Mouse (Mus musculus): ENCODE data around the gene Tmem163.
A peak's percentile ranks its signal among the peaks of the same experiment; 100 is the strongest.

Gene Tmem163

DNA sequence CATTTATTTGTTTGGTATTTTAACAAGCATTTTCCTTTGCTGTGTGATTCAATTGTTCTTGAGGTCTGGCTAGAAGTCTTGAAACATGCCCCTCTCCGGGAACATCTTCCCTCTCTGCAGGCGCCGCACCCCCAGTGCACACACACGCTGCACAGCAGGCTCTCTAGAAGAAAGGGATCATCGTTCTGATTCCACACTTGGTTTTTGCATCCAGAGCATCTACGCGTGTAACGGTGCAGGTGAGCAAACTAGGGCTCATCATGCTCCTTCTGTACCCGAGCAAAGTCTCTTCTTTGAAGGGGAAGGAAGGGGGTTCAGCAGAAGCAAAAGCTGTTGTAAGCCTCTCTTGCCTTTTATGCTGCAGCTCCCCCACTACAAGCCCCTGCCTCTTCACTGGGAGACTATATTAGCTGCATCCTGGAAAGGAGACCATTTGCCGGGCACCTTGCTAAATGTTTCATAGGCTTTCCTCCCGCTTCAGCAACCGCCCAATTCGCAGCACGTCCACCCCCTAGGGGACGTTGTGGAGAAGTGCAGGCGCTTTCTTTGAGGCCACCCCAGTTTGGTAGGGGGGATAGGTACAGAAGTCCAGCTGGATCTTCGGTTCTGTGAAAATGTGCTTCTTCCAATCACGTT is at the start of gene Tmem163:
TSS of gene Tmem163 (minus strand) at position 51 of the 636 bp plus-strand sequence.
- no peak for DNase-seq (ENCODE audit: low read depth, low spot score)

DNA sequence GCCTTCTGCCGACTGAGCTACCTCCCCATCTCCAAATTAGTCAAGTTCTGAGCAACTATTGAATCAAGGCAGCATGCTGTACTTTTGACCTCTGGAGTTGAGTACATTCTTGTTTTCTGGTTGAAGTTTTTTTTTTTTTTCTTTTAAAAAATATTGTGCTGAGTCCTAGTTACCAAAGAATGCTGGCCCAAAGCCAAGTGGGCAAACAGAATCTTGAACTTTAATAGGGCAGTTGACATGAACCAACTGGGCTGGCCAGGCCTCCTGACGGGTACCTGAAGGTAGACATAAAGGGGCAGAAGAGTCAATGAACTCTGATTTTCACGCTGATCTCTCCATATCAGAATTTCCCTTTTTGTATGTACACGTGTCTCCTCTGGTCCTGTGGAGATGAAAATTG is 49.7 kb upstream of the Tmem163 start, which contains the start of gene Acmsd:
TSS of gene Acmsd (plus strand) at position 318 of the 400 bp plus-strand sequence.
- DNase-seq (ENCODE audit: low read depth, low spot score): no peak

DNA sequence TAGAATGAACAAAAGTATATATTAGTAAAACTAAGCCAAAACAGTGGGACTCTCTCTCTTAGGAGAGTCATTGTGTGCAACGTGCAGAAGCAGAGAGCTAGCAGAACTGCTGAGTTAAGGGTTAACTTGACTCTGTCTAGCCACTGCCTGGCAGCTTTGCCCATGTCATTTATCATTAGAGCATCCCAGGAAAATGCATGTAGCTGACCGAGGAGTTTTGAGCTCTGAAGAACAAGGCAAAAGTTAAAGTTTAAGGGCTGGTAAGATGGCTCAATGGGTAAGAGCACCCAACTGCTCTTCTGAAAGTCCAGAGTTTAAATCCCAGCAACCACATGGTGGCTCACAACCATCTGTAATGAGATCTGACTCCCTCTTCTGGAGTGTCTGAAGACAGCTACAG is 44.2 kb upstream of the Tmem163 start:
- DNase-seq (ENCODE audit: low read depth, low spot score): no peak

DNA sequence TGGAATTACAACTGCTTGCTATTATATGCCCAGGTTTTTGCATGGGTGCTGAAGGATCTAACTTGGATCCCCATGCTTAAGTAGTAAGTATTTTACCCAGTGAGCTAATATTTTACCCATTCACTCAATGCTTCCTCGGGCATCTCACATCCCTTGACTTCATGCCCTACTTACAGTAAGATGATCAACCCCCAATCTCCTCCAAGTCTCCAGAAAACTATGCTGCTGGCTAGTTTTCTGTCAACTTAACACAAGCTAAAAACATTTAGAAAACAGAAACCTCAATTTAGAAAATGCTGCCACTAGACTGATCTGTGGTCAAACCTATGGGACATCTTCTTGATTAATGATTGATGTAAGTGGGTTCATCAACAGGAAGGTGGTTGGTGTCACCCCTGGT is 38.9 kb upstream of the Tmem163 start:
- DNase-seq (ENCODE audit: low read depth, low spot score): no peak

DNA sequence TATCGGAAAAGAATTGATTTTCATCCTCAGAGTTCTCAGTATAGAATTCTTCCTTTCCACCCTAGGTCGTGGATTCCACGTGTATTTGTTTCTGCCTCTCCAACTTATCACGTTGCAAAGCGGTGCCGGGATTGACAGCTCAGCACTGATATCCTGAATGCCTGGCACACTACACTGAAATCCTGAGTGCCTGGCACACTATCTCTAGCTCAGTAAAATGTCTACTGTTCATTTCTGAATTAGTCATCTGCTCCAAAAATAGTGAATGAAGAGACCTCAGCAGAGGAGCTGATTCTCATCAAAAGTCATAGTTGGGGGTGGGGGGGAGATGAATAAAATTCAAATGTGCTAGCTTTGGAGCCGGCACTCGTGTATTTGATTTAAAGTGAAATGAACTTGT is 37.1 kb upstream of the Tmem163 start:
- peak; percentile 67 for DNase-seq (ENCODE audit: low read depth, low spot score)

DNA sequence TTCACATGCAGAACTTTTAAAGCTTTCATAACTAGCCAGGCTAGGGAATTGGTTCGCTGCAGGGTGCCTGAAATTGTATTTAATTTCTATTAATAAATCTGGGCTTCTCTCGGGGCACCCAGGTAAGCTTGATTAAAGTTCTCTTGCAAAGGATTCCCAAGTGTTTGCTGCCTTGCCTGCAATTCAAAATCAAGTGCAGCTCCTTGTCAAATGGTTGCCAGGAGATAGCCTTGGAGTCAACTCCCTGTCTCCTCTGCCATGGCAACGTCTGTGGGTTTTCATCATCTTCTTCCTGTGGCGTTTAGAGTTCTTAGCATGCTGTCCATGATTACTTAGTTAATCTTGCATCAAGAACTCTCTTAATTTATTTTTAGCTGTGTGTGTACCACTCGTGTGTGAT is 26.9 kb upstream of the Tmem163 start:
- peak; percentile 28 for DNase-seq (ENCODE audit: low read depth, low spot score)

DNA sequence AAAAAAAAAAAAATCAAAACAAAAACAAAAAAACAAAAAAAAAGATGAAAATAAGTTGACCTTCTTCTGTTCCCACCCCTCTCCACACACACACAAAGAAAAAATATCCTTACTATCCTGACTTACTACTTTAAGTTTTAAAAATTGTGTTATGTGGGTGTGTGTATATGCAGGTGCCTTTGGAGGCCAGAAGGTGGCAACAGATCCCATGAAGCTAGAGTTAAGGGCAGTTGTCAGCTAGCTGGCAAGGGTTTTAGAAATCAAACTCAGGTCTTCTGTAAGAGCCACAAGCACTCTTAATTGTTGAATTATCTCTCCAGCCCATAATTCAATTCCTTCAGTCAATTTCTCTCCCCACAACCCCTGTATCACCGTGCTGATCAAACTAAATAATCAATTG is 22.8 kb upstream of the Tmem163 start:
- DNase-seq (ENCODE audit: low read depth, low spot score): no peak

DNA sequence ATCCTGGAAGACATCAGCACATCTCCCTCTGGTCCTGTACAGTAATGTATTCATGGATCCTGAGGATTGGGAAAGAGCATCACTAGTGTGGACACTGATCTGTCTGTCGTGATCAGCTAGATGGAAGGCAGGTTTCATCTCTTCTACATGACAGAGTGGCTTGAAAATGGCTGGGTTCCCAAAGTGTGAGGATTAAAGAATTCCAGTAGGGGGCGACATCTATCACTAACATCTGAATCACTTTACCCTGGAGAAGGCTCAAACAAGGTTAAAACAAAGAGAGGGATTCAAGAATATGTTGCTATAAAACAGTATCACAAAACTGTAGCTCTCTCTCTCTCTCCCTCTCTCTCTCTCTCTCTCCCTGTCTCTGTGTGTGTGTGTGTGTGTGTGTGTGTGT is 17.2 kb upstream of the Tmem163 start:
- no peak for DNase-seq (ENCODE audit: low read depth, low spot score)

DNA sequence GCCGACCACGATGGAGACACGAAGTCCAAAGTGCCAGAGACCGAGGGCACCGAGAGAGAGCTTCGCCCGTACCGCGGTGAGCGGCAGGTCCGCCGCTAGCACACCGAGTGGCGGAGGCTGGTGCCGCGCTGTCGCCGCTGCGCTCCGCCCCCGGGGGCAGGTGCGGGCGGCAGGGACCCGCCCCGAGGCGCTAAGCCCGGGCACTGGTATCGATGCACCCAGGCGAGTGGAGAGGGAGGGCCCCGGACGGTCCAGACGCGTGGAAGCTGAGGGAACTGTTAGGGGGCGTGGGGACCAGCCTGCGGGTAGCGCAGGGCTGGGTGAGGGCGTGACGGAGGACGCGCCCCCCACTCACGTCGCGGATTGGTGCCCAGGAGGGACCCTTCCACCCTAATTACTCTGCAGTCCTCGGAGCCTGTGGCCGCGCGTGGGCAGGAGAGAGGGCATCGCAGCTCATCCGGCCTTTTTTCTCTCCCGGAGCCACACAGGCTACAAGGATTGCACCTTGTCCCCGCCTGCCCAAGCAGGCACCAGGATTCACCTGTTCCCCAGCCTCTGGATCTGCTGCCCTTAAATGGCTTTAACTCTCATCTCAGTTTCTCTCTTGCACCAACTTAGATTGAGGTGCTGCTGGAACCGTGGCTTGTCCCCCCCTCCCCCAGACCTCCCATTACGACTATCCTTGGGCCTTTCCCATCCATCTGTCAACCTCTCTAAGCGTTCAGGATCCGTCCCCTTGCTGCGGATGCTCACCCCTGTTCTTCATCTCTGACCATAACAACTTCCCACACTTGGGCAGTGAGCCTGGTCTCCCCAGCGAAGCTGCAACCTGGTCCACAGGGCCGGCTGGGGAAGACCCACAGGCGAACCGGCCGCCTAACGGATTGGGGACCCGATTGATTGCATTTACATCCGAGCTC is 1.4 kb downstream of the Tmem163 start:
- DNase-seq (ENCODE audit: low read depth, low spot score): no peak

DNA sequence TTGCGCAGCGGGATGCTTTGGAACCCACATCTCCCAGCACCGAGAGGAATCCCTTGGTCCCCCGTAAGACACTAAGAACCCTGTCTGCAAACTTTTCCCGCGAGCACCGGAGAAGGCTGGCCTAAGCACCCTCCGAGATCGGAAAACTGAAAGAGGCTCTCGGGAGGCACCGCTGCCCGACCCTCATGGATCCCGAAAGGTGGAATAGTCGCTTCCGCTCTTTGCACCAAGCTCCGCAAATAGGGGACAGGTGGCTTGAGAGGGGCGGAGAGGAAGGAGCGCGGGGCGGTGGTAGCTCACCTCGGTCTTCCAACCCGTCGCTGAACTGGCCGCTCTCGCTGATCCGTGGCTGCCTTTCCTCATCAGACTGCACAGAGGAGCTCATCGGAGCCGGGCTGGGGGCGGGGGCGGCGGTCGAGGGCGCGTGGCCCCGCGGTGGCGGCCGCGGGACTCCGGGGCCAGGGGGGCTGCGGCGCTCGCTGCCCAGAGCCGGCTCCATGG is 2.2 kb downstream of the Tmem163 start:
- DNase-seq (ENCODE audit: low read depth, low spot score): no peak

DNA sequence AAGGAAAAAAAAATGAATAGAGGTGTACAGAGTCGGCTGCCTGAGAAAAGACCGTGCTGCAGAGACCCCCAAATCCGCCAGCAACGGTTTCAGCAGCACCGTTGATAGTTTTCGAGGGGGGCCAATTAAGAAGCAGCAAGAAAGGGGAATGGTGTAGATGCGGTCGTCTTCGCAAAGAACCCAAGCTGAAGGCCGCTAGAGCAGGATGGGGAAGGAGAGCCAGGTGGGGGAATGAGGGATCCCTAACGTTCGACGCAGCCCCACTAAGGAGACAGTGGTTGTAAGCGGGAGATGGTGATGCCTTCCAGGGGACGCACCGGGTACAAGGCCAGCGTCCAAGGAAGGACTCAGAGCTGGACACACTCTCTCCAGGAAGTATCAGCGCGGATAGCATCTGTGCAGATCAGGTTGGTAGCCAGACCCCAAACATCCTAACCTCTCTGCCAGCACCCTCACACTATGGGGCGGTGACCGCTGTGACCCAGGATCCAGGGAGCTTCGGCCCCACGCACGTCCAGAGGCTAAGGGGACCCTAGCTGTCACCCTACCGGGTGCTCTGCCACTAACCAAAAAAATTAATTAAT is 2.7 kb downstream of the Tmem163 start:
- no peak for DNase-seq (ENCODE audit: low read depth, low spot score)

DNA sequence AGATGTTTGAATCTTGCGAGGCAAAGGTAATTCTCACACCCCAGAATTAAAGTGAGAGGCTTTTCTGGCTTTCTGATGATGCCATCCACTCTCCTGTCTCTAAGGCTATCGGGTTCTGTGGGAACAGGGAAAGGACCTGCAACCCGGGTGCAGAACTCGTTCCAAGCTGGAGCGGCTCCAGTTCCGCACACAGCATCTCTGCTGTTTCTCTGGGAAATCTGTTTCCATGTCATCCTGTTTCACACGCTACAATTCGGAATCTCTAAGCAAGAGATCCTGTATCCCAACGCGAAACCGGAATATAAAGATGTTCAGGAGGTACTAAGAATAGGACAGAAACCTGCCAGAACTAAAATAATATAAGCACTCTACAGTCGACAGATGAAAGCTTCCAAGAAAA is 3.2 kb downstream of the Tmem163 start:
- peak; percentile 31 for DNase-seq (ENCODE audit: low read depth, low spot score)

DNA sequence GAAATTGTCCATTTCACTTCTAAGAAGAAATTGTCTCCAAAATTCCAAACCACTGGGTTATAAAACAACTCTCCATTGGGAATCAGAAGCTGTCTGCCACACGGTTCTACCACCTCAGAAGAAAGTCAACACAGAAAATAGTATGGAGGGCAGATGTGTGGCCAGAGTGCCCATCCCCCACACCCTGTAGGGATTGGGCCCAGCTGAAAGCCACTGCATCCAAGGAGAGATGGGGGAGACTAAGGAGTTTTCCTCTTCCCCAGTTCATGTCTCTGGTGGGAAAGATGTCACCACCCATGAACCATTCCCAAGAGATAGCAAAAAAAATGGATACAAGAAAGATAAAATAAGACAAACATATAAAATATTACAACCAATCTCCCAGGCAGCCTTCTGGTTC is 4.1 kb downstream of the Tmem163 start:
- no peak for DNase-seq (ENCODE audit: low read depth, low spot score)

DNA sequence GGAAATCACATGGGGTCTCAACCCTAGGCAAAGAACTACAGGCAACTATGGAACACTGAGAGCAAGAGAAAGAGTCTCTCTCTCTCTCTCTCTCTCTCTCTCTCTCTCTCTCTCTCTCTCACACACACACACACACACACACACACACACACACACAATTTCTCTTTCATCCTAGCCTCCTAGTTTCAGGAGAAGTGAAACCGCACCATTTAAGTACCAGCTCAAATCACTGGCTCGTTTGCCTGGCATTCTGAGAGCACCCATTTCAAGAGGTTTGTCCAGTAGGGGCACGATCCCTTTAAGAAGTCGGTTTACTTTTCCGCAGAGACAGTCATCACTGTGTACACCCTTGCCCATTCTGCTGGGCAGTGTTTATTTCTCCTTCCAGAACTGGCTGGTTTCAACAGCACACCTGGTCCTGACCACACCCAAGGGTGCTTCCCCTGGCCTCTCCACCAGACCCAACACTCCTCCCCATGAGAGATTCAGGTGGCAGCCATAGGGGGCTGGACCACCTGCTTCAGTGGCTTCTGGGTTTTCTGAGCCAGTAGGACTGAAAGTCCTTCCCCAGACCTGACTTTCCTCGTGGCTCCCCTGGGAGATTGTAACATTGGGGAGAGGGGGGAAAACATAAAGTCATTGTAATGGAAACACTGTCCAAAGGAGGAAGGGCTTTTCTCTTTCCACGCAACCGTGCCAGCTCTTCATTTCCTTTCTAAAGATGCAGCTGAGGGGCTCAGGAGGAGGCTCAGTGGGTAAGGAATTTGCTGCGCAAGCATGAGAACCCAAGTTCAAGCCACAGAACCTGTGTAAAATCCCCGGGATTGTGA is 5.9 kb downstream of the Tmem163 start:
- no peak for DNase-seq (ENCODE audit: low read depth, low spot score)

DNA sequence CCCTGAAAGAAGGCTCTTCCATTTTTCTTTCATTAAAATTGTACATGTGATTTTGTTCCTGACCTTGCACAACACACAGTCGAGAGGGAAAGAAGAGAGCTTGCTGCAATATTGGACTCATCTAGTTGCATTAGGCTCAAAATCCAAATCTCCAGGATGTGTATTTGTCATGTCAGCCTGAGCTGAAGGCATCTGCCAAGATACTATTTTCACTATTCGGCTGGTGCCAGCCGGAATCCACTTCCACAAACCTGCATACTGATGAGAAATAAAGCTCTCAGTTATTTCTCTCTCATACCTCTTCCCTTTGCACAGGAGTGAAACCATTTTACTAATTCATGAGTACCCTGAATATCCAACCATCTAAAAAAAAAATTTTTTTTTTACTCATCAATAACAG is 11.2 kb downstream of the Tmem163 start:
- DNase-seq (ENCODE audit: low read depth, low spot score): no peak

DNA sequence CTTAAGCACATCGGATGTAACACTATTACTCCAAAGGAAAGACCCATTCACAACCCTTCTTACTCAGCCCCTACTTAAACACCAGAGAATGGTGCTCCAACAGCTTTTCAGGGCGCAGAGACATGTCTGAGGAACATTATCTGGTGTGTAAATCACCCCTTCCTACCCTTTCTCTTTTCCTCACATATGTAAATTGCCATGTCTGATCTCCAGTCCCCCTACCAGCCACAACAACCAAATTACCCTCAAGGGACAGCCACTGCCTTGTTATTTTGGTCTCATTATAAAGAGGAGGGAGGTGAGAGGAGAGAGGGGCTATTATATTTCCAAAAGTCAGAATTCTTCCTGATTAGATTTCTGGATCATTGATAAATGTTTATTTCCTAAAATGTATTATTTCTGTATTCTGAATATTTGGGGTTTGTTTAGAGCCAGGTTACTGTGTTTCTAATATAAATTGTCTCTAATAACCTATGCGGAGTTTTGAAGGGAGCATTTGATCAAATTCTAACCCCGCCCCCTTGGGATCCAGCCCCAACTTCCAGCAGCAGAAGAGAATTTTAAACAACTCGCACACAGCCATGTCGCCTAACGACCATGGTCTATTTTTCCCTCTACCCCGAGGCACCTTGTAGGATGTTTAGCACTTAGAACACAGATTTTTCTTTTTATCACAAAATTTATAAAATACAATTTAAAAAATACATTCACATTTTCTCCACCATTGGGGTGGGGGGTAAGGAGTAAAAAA is 12.1 kb downstream of the Tmem163 start:
- no peak for DNase-seq (ENCODE audit: low read depth, low spot score)

DNA sequence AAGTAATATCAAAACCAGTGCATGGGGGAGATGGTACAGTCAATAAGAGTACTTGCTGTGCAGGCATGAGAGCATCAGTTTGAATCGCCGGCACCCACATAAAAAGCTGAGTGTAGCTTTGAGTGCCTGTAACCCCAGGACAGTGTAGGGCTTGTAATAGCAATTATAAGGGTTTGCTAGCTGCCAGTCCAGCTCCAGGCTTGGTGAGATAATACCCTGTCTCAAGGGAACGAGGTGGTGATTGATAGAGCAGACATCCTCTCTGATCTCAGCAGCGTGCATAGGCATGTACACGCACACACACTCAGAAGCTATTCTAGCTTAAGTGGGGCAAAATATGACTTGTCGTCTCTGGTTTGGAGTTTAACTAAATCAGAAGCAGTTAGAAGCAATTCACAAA is 13.1 kb downstream of the Tmem163 start:
- DNase-seq (ENCODE audit: low read depth, low spot score): no peak

DNA sequence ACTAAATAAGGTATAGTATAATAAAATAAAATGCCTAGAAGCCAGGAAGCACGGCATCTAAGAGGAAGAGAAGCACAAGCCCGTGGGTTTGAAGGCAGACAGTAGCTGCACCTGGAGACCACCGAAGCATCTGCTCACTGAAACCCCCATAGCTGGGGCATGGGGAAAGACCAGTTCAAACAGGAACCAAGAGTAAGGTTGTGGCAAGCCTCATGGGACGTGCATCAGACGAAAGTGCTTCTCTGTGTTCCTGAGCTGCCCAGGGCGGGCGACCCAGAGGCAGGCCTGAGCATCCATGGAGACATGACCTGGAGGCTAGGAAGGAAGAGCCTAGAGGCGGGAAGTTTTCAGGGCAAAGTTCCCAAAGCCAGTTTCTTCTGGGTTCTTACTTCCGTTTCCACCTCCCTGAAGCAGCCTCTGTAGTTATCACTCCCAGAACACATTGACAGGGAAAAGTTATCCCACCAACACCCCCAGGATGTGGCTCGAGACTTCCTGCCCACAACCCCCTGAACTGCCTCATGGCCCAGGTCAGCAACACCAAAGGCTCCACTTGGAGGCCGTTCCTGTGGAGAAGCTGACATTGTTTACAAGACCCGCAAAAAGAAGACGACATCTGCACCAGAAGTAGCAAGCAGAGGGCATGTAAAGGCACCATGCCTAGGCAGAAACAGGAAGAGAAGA is 16.8 kb downstream of the Tmem163 start:
- DNase-seq (ENCODE audit: low read depth, low spot score): no peak

DNA sequence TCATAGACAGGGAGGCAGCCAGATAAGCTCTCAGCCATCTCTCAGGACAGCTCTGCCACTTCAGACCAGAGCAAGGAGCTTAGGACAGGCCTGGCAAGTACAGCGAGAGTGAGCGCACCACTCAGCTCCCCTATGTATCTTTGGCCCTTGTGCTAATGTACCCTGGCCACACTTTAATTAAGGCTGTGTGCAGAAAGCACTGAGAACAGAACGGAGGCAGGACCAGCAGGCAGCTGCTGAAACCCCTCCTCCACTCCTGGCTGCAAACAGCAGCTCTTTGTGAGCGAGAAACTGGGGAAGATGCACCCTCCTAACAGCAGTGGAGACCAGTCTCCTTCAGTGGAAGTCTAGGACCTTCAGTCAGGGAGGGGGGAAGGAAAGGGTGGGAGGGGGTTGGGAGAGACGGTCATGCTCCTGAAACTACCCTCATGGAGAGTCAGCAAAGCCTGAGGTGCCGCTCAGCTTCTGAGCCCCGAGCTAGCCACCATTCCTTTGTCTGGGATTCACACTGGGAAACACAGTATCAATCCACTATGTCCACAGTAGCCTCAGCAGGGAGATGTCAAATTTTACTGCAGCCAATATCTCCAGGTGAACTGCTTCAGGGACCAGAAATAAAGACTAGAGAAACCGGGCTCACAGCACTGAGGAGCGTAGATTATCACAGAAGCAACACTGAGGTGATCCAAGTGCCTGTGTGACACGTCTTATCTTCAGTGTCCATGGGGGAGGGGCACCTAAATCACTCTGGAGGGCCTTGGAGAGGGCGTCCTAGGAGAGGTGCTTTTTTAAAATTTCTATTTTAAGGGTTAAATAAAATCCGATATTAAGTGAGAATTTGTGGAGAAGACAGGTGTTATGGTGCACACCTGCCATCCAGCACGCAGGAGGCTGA is 18.0 kb downstream of the Tmem163 start:
- DNase-seq (ENCODE audit: low read depth, low spot score): no peak
